Mouse (Mus musculus) left cerebral cortex, postnatal 10 days (tissue): ENCODE measurements around the gene Slc35a5. TPM values are rescaled to one million over a fixed set of nuclear protein-coding genes. Genes with fewer than 3 reads are reported as not detected.
A peak's percentile ranks its signal among the peaks of the same experiment; 100 is the strongest.

Experiments
- DNase-seq, 2 experiments: peaks; one replicate each; pipeline ENCODE4 v3.0.0; 2021 to 2022; ENCODE audit warnings: low spot score in 2 of 2, mixed read lengths in 1 of 2; ENCODE audit errors: extremely low spot score in 1 of 2
- intact Hi-C: fragments of 180-260 bp; cut with DNase I; formaldehyde crosslinking; loops from one replicate; pipeline ENCODE4 v1.15.1; 2025
- total RNA-seq, 2 experiments: library from RNA; stranded (reverse); gene quantifications; 2 replicates each; pipeline ENCODE4 v1.2.3; 2021

The Slc35a5 gene
- total RNA-seq, 2 experiments from 2014 or later: 54.2 to 54.9 TPM

DNA sequence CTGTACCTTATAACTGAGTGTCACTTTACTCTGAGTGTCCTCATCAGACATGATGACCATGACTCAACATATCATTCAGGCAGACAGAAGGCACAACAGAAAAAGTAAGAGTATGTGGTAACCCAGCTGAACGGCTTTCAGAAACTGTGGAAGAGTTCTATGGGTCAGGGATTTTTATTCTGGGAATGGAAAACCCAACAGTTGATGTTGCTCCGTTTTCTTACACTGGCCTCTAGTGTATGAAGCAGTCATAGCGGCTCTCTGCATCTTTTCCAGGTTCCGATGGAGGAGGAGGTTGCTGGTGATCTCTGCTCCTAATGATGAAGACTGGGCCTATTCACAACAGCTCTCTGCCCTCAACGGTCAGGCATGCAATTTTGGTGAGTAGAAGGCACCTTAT lies 35.9 kb downstream of the Slc35a5 start:
- intact Hi-C loops: no loop called here
- DNase-seq: no peak

DNA sequence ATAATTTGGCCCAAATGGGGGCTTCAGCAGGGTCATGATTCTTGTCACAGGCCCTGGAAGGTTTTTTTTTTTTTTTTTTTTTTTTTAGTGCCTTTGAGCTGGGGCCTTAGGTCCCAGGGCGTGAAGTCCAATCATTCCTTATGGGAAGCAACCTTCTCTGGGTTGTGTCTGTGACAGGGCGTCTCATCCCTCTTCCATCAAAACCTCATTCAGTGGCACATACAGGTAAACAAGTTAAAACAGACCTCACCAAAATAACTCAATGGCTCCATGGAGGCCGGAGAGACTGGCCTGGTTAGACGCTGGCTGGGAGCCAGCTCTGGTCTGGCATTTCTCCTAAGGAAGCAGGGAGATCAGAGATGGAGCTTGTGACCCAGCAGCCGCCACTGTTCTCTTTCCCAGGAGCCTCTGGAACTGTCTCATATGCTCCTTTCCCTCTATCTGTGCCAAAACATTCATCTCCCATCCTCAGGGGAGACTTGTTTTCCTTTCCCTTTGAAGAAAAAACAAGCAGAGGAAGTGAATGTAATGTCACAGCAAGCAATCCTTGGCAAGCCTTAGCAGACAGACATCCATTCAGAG lies 37.6 kb downstream of the Slc35a5 start:
- intact Hi-C loops: no loop called here
- DNase-seq: peak in 1 of 2 experiments; percentile 84

DNA sequence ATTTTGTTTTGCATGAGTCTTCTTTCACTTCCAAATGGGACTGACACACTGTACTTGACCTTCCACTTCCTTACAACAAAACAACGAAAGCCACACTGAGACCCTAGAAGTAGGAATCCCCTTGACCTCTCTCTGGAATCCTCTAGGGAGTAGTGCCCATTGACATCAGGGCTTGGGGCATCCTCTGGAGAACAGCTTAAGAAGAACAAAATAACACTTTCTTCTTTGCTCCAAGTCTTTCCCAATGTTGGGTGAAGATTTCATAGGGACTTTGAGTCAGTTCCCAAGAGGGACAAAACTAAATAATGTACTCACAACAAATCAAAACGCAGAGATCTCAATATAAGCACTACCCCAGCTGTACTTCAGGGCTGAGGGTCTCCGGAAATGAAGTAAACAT lies 39.7 kb downstream of the Slc35a5 start:
- no peak for DNase-seq
- intact Hi-C loops: no loop called here

DNA sequence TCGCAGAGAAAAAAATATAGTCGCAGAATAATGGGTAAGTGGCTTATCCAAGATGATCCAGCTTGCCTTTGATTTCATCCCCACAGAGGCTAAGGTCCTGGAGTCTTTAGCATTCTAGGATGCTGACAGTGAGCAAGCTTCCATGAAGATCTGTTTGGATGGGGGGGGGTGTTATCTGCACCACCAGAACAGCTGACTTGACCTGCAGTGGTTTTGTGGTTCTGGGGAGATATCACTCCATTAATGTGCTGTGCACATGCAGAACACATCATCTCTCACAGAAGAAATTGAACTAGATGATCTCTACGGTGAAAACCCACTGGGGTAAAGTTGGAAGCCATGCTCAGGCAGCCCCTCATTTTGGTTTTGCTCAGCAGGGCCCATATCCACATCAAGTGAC lies 41.3 kb downstream of the Slc35a5 start:
- DNase-seq: no peak
- intact Hi-C loops: no loop called here

DNA sequence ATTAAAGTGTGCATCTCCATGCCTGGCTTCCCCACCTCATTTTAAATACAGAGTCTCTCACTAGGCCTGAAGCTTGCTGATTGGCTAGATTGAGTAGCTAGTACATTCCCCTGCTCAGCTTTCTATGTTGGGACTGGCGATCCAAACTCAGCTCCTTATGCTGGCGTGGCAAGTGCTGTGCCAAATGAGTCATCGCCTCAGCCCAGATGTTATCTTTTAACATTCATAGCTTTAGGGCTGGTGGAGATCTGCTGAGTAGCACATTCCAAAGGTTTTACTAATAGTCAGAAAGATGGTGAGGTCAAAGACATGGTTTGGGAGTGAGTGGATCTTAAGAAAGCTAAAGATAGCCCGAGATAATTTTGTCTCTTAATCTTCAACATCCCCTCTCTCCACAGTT lies 48.0 kb downstream of the Slc35a5 start:
- intact Hi-C loops: no loop called here
- DNase-seq: no peak

DNA sequence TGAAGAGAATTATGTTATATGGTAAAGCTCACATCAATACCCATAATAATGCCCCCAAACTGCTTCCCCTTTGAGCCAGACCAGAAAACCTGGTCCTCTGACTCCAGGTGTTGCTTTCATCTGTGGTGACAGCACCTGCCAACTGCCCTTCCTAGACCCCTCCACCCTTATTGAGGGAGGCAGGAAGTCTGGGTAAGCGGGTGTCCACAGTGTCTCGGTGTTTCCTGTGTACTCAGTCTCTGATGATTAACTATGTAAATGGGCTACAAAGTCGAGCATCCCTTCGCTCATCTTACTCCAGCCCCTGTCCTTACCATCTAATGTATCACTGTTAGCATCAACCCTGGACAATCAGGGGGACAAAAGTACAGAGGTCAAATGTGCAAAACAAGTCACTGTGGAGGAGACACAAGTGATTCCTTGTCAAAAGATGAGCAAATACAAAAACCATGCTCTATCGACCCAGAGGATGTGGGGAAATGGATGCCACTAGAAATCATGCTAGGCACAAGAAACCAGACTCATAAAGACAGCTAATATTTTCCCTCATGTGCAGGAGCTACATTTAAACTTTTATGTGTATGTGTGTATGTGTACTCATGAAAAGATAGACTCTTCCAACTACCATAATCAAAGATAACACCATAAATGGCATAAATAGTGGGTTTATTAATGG lies 50.2 kb downstream of the Slc35a5 start:
- intact Hi-C loops: no loop called here
- DNase-seq: no peak

DNA sequence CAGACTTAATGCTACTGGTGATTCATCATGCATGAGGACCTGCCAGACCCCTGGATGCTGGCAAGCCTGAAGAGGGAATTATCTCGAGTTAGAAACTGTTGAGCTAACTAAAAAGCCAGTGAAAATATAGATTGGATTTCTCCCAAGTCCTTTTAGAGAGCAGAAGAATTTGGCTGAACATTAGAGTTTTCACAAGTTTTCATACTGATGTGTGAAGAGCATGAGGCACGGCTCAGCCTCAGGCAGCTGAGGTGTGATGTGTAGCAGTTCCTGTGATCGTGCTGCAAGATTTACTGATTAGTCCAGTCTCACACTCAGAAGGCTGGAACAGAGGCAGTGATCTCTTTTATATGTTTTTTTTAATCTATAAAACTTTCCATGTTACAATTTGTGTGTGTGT lies 53.5 kb downstream of the Slc35a5 start:
- intact Hi-C loops: no loop called here
- DNase-seq: no peak

DNA sequence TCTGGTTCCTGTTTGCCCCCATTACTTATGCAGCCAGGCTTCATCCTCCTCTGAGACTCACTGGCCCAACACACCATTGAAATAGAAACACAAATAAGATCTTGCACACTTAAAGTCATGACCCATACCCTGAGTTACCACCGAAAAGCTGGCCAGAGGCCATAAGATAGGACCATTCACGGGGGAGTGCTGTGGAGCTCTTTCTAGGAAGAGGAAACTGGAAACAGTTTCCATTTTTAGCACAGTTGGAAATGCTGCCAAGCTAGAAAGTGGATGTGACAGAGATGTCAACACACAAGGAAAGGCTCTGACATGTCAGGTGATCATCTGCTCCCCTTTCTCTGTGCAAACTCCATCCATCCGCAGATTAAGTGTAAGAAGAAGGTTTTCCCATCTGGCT lies 57.6 kb downstream of the Slc35a5 start:
- intact Hi-C loops: no loop called here
- DNase-seq: no peak

DNA sequence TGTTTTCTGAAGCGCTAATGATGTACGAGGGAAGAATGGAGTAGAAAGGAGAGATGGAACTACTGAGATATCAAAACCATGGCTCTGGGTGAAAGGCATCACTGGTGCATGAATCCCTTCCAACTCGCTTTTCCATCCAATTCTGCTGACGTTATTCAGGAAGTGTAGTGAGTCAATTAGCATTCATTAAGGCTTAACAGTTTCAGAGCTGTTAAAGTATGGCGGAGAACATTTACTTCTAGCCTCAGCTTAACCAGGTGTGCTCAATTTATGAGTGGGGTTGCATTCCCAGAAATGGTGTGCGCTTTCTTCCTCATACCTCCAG lies 59.7 kb downstream of the Slc35a5 start:
- DNase-seq: no peak
- intact Hi-C loops: loop anchor here (10.0 kb wide), 1 partner anchor 364 kb away; no protein-coding TSS in a partner anchor

DNA sequence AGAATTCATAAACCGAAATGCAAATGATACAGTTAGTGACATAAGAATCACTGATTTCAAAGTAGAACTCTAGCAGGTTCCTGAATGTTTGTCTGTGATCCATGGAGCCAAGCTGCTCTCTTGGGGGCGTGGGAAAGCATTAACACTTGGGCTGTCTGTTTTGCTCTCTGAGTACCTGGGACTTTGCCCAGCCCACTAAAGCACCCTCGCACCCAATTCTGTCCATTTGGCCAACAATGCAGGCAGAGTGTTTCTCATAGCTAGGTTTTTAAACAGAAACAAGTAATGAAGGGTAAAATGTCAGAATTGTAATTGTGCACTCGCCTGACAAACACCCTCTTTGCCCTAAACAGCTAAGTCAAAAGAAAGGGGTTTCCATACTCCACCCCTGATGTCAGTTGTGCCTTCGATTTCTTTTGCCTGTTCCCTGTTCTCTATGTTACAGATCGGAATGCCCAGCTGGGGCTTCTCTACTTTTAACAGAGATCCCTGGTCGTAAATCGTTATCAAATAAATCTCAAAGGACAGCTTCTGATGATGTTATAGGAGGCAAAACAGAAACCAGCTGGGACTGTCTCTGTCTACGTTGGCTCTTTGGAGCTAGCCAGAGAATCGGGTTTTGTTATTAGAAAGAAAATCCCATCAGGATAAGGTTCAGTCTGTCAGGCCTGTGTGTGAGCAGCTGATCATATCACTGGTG lies 60.2 kb downstream of the Slc35a5 start:
- intact Hi-C loops: loop anchor here (10.0 kb wide), 1 partner anchor 364 kb away; no protein-coding TSS in a partner anchor
- DNase-seq: no peak

DNA sequence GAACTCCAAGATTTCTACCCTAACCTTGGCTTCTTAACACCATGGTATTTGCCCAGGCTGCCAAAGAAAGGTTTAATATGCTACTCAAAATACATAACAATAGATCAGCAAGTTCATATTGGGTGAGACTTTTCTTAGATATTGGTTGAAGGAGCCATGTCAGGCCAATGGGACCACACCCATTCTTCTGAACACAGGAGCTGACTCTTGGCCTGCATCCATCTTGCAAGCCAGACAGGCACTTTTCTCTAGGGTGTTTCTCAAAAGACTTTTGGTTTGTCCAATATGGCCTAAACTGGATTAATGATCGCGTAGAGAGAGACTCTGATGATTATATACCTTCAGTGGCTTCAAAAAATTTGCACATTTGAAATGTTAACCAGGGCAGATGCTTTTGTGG lies 61.0 kb downstream of the Slc35a5 start:
- no peak for DNase-seq
- intact Hi-C loops: loop anchor here (10.0 kb wide), 1 partner anchor 363 kb away; no protein-coding TSS in a partner anchor

DNA sequence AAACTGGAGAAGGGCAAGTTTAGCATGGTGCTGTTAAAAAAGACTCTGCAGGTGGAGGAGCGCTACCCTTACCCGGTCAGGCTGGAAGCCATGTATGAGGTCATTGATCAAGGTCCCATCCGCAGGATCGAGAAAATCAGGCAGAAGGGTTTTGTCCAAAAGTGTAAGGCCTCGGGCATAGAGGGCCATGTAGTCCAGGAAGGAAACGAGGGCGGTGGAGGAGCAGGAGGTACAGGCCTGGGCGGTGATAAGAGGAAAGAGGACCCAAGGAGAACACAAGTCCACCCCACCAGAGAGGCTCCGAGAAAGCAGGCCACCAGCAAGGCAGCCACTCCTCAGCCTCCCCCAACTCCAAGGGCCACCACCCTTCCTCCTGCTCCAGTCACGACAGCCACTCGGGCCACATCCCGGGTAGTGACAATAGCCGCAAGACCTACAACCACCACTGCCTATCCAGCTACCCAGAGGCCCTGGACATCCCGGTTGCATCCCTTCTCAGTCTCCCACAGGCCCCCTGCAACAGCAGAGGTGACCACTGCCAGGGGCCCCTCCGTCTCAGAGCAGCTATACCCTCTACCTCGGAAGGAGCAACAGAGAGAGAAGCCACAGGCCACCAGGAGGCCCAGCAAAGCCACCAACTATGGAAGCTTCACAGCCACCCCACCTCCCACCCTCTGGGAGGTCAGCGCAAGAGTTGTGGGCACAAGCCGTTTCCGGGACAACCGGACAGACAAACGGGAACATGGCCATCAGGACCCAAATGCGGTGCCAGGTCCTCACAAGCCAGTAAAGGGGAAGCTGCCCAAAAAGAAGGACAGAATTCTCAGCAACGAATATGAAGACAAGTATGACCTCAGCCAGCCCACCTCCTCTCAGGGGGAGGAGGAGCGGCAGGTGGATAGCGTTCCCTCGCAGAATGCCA lies 62.7 kb downstream of the Slc35a5 start:
- peak; percentile 43 to 50 for DNase-seq
- intact Hi-C loops: loop anchor here (10.0 kb wide), 1 partner anchor 361 kb away; no protein-coding TSS in a partner anchor

DNA sequence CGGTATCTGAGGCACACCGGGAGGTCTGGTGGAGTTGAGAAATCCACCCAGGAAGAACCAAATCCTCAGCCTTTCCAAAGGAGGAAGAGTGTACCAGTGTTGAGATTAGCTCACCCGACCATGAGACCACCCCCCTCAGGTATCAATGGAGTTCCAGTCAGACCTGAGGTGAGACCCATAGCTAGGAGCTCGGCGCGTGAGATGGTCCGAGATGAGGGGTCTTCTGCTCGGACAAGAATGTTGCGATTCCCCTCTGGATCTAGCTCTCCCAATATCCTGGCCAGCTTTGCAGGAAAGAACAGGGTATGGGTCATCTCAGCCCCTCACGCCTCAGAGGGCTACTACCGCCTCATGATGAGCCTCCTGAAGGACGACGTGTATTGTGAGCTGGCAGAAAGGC lies 63.5 kb downstream of the Slc35a5 start:
- intact Hi-C loops: loop anchor here (10.0 kb wide), 1 partner anchor 360 kb away; no protein-coding TSS in a partner anchor
- DNase-seq: no peak

DNA sequence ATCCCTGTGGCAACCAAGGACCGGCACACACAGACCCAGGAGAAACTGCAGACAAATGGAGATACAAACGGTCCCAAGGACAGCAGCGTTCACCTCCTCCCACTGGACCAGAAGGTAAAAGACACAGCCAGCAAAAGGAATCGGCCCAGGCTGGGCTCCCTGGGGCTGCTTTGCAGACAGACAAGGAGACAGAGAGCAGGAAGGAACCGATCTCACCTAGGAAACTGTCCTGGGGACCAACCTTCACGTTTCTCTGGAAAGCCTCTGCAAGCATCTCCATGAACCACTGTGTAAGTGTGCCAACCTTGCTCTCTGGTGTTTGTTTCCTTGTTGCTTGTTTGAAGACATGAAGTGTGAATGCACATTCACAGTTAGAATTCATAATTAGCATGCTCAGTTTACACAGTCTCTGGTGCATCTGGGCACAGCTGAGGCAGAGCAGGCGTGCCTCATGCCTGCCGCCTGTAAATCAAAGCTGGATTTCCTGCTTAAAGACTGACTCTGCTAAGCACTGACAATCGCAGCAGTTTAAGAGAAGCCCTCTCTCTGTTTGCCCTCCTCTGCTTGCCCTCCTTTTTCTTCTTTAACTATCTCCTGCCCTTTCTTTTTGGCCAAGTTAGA lies 64.3 kb downstream of the Slc35a5 start:
- intact Hi-C loops: loop anchor here (5.0 to 10.0 kb wide), 2 partner anchors 327 to 359 kb away; partner anchors contain the start of gene Cd200r1
- no peak for DNase-seq

DNA sequence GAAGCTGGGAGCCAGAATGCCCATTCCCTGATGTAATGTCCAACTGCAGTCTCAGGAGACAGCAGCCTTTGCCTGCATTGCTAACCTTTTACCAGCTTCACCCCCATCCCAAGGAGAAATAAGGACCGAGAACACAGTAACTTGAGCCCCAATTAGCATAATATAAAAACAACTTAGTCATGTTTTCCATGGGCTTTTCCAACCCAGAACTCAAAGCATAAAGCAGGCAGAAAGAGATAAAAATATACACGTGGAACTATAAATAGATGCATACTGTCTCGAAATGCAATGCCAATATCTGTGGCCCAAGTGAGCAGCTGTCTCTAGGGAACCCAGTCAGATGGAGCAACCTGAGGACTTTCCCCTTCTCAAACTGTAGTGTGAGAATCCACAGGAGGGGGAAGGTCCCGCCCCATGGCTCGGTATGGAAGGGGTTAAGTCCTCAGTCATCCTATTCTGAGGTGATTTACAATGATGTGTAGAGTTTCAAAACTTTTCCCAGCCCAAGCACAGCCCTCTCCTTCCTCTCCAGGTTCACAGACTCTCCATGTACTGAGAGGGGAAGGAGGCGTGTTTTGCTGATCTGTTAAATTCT lies 65.3 kb downstream of the Slc35a5 start, which contains the start of gene Ccdc80:
Gene Ccdc80, plus strand, starts transcription at position 266 of the 595 bp plus-strand sequence.
- intact Hi-C loops: loop anchor here (5.0 to 10.0 kb wide), 2 partner anchors 326 to 358 kb away; partner anchors contain the start of gene Cd200r1

DNA sequence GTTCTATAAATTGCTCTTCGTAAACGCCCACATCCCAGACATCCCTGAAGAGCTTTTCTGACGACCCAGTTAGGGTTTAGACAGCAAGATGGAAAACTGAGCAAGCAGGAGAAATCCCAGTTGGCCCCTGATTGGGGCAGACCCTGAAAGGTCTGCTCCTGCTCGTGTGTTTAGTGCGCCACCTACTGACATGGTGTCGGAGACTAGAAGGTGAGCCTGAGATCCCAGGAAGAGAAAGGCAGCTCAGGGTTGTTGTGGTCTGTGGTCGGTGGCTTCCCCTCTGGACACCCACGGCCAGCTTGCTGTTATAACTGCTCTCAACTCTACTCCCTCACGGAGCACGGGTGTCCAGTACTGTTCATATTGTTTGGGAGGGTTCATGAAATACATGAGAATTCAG lies 68.5 kb downstream of the Slc35a5 start:
- intact Hi-C loops: loop anchor here (5.0 to 10.0 kb wide), 2 partner anchors 323 to 355 kb away; partner anchors contain the start of gene Cd200r1
- DNase-seq: peak; percentile 72 to 80

More for the DNA sequence above, 65.3 kb downstream of the Slc35a5 start, which contains the start of gene Ccdc80:
- DNase-seq: no peak
